Mouse (Mus musculus): Measurements from ENCODE around the gene Med13l. TPM values are rescaled to one million over a fixed set of nuclear protein-coding genes. Genes with fewer than 3 reads are reported as not detected.

Med13l gene
- polyA plus RNA-seq, 1 experiment from 2014 or later = 9.8 TPM

DNA sequence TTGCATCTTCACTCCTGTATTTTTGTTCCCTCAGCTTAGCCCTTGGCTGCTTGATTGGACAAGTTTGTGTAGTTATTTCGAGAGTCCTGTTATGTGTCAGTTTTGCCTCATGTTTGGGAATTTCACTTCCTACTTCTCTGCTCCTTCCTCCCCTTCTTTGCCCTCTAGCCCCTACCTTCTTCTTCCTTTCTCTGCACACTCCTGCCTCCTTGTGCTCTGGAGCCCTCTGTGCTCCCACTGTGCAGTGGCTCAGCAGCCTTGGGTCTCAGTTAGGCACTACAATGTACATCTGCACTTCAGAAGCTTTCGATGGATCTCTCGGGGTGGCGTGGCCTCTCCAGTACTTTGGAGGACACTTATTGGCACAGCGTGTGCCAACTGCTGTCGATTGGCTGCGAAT, 14.5 kb downstream of the Med13l start:
- 67% methylated on average over 7 of the region's 7 CpGs for WGBS
- no peaks in the 10 kb centered on the region for H3K36me3 ChIP-seq (ENCODE audit: control insufficient read depth, insufficient read depth, low read length)
- no peaks in the 10 kb centered on the region for H3K27me3 ChIP-seq (ENCODE audit: control insufficient read depth, insufficient read depth, low read length)
- no peak overlapping the region for H3K4me3 ChIP-seq (ENCODE audit: low read depth, low read length)
- H3K9me3 ChIP-seq (ENCODE audit: control insufficient read depth, low read length) = no peaks in the 10 kb centered on the region
- no peak for ATAC-seq (ENCODE audit: low FRiP score)
- DNase-seq (ENCODE audit: low spot score, missing footprints) = no peak
- H3K4me1 ChIP-seq (ENCODE audit: control insufficient read depth, insufficient read depth, low read length) = peaks cover 13% of the 10 kb centered on the region
- H3K4me2 ChIP-seq = no peak overlapping the region
- no peak overlapping the region for H3K9ac ChIP-seq (ENCODE audit: low read length)
- H3K27ac ChIP-seq (ENCODE audit: low read depth, low read length) = no peak overlapping the region

DNA sequence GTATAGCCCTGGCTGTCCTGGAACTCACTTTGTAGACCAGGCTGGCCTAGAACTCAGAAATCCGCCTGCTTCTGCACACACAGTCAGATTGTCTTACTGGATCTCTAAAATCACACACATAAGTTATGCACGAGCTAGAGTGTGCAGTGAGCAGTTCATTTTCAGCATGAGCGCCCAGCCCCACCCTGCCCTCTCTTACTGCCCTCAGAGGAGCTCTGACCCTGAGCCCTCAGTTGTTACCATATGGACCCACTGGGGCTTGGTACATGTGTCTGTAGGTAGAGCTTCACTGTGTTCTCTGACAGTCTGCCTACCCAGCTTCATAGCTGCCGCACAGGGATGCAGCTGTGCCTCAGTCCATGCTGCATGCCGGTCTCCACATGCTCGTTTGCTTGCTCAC, 15.4 kb downstream of the Med13l start:
- Histone ChIP-seq H3K4me1 (ENCODE audit: control insufficient read depth, insufficient read depth, low read length) (peaks cover 6% of the 10 kb centered on the region), H3K9me3 (ENCODE audit: control insufficient read depth, low read length) (no peaks in the 10 kb centered on the region), H3K27me3 (ENCODE audit: control insufficient read depth, insufficient read depth, low read length) (no peaks in the 10 kb centered on the region), H3K4me3 (ENCODE audit: low read depth, low read length) (no peak overlapping the region), H3K9ac (ENCODE audit: low read length) (0 out of 2 replicates have a peak overlapping the region, but pooled peaks have one; percentile 9), H3K4me2 (no peak overlapping the region), H3K36me3 (ENCODE audit: control insufficient read depth, insufficient read depth, low read length) (no peaks in the 10 kb centered on the region), H3K27ac (ENCODE audit: low read depth, low read length) (no peak overlapping the region)
- no peak for ATAC-seq (ENCODE audit: low FRiP score)
- 65% methylated on average over 6 of the region's 6 CpGs for WGBS
- no peak for DNase-seq (ENCODE audit: low spot score, missing footprints)

DNA sequence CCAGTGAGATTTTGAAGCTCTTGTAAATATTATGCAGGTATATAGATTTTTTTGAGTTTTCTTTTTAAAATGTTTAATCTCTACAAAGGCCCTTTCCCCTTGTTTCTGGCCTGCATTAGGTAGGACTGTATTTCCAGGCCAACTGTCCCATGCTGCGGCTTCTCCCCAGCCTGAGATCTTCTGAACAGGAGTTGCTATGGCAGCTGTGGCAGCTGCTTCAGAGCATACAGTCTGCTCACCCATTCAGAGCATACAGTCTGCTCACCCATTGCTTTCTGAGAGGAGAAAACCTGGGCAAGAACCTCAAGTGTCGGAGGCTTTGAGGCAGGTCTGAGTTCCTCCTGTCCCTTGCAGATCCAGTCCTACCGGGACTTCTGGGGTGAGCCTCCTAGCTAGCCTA, 16.3 kb downstream of the Med13l start:
- Histone ChIP-seq H3K9ac (ENCODE audit: low read length) (no peak overlapping the region), H3K36me3 (ENCODE audit: control insufficient read depth, insufficient read depth, low read length) (no peaks in the 10 kb centered on the region), H3K4me1 (ENCODE audit: control insufficient read depth, insufficient read depth, low read length) (peaks cover 6% of the 10 kb centered on the region), H3K27me3 (ENCODE audit: control insufficient read depth, insufficient read depth, low read length) (no peaks in the 10 kb centered on the region), H3K4me2 (no peak overlapping the region), H3K4me3 (ENCODE audit: low read depth, low read length) (no peak overlapping the region), H3K27ac (ENCODE audit: low read depth, low read length) (peak overlapping the region; percentile 2; the same call in 1 of the 2 replicates), H3K9me3 (ENCODE audit: control insufficient read depth, low read length) (no peaks in the 10 kb centered on the region)
- DNase-seq (ENCODE audit: low spot score, missing footprints) = no peak
- no peak for ATAC-seq (ENCODE audit: low FRiP score)
- WGBS = 69% methylated on average over 3 of the region's 3 CpGs

DNA sequence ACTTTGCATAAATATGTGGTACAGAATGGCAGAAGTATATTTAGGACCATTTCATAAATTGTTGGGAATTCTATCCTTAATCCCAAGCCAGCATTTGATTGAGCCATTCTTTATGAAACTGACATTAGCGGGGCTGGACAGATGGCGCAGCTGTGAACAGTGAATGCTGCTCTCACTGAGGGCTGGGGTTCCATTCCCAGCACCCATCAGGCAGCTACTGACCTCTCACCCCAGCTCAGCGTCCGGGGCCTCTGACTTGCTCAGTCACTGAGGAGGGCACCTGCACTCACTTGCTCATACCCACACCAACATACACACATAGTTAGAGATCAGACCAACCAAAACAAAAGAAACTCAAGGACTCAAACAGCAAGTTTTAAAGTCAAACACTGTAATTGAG, 24.9 kb downstream of the Med13l start:
- H3K36me3 ChIP-seq (ENCODE audit: control insufficient read depth, insufficient read depth, low read length) = no peaks in the 10 kb centered on the region
- DNase-seq (ENCODE audit: low spot score, missing footprints) (no peak), ATAC-seq (ENCODE audit: low FRiP score) (no peak)
- H3K9me3 ChIP-seq (ENCODE audit: control insufficient read depth, low read length) = no peaks in the 10 kb centered on the region
- no peak overlapping the region for H3K4me2 ChIP-seq
- H3K4me1 ChIP-seq (ENCODE audit: control insufficient read depth, insufficient read depth, low read length) = peaks cover 18% of the 10 kb centered on the region
- H3K27ac ChIP-seq (ENCODE audit: low read depth, low read length) = no peak overlapping the region
- no peak overlapping the region for H3K4me3 ChIP-seq (ENCODE audit: low read depth, low read length)
- H3K27me3 ChIP-seq (ENCODE audit: control insufficient read depth, insufficient read depth, low read length) = no peaks in the 10 kb centered on the region
- no peak overlapping the region for H3K9ac ChIP-seq (ENCODE audit: low read length)
- WGBS = 56% methylated on average over 4 of the region's 4 CpGs

DNA sequence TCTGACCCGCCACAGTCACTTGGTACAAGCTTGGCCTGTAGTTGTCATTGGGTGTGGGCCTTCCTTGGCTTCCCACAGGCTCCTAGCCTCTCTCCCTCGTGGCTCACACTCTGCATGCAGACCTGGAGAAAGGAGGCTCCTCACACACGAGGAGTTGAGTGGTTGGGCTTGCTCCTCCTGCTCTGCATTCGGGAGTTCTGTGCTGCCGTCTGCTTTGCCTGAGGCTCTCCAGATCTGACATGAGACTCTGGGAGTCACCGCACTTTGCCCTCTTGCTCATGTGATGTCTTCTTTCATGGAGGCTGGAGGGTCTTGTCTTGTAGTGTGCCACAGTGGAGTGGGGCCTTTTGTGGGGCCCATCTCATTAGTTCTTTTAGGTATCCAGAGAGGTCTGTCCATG, 26.1 kb downstream of the Med13l start:
- Histone ChIP-seq H3K9ac (ENCODE audit: low read length) (no peak overlapping the region), H3K27ac (ENCODE audit: low read depth, low read length) (no peak overlapping the region), H3K4me3 (ENCODE audit: low read depth, low read length) (no peak overlapping the region), H3K4me1 (ENCODE audit: control insufficient read depth, insufficient read depth, low read length) (peaks cover 28% of the 10 kb centered on the region), H3K36me3 (ENCODE audit: control insufficient read depth, insufficient read depth, low read length) (no peaks in the 10 kb centered on the region), H3K4me2 (no peak overlapping the region), H3K9me3 (ENCODE audit: control insufficient read depth, low read length) (no peaks in the 10 kb centered on the region), H3K27me3 (ENCODE audit: control insufficient read depth, insufficient read depth, low read length) (no peaks in the 10 kb centered on the region)
- ATAC-seq (ENCODE audit: low FRiP score) (no peak), DNase-seq (ENCODE audit: low spot score, missing footprints) (no peak)
- WGBS = 57% methylated on average over 6 of the region's 6 CpGs

DNA sequence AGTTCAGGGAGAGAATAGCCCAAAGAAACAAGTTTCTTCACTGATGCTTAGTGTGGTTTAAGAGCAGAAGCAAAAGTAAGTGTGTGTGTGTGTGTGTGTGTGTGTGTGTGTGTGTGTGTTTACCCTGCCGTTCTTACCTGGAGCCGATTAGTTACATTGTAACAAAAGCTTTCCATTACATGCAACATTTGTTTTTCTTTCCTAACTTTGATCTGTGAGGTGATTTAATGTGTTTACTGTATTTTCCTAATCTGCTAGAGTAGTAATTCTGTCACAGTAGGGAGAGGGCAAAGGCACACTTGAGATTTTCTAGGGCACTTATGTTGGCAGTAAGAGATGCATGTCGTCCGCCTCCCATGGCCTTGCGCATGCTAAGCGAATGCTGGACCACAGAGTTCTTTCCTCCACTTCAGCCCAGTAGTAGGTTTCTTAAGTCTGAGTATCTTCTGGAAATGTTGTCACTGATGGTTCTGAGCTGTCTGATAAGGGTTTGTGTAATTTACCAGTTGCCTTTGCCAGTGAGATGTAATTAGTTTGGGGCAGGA, 28.0 kb downstream of the Med13l start:
- no peak overlapping the region for H3K9ac ChIP-seq (ENCODE audit: low read length)
- H3K4me3 ChIP-seq (ENCODE audit: low read depth, low read length) = no peak overlapping the region
- ATAC-seq (ENCODE audit: low FRiP score) (no peak), DNase-seq (ENCODE audit: low spot score, missing footprints) (no peak)
- H3K4me2 ChIP-seq = no peak overlapping the region
- peaks cover 31% of the 10 kb centered on the region for H3K4me1 ChIP-seq (ENCODE audit: control insufficient read depth, insufficient read depth, low read length)
- H3K27me3 ChIP-seq (ENCODE audit: control insufficient read depth, insufficient read depth, low read length) = no peaks in the 10 kb centered on the region
- no peak overlapping the region for H3K27ac ChIP-seq (ENCODE audit: low read depth, low read length)
- H3K36me3 ChIP-seq (ENCODE audit: control insufficient read depth, insufficient read depth, low read length) = no peaks in the 10 kb centered on the region
- H3K9me3 ChIP-seq (ENCODE audit: control insufficient read depth, low read length) = no peaks in the 10 kb centered on the region
- WGBS = 90% methylated on average over 6 of the region's 6 CpGs

DNA sequence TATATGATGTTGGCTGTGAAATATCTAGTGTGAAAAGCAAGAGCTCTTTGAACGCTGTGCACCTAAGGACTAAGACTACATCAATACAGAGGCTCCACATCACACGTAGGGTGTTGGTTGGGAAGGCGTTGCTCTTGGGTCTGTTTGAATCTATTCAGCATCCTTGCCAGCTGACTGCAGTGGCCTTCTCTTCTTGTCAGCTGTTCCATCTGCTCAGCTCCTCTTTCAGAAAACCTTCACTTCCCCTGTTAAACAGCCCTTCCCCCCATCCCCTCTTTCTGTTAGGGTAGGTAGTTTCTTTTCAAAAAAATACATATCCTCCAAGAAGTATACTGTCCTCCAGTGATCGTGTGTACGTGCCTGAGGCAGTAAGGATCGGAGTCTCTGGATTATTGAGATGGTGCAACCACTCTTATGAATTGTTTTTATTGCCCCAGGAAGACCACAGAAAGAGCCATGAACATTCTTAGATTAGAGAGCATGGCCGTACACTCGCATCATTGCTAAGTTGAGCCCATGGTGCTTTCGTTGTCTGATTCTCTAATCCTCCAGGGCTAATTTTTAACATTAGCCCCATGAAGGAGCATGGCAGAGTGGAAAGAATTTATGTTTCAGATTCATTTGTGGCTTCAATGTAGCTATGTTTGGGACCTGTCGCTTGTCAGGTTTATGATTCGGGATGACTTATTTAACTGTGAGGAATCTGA, 28.9 kb downstream of the Med13l start:
- Histone ChIP-seq H3K9ac (ENCODE audit: low read length) (no peak overlapping the region), H3K27ac (ENCODE audit: low read depth, low read length) (no peak overlapping the region), H3K36me3 (ENCODE audit: control insufficient read depth, insufficient read depth, low read length) (no peaks in the 10 kb centered on the region), H3K27me3 (ENCODE audit: control insufficient read depth, insufficient read depth, low read length) (no peaks in the 10 kb centered on the region), H3K4me1 (ENCODE audit: control insufficient read depth, insufficient read depth, low read length) (peaks cover 31% of the 10 kb centered on the region), H3K4me3 (ENCODE audit: low read depth, low read length) (no peak overlapping the region), H3K4me2 (no peak overlapping the region), H3K9me3 (ENCODE audit: control insufficient read depth, low read length) (no peaks in the 10 kb centered on the region)
- no peak for ATAC-seq (ENCODE audit: low FRiP score)
- no peak for DNase-seq (ENCODE audit: low spot score, missing footprints)
- WGBS = 85% methylated on average over 11 of the region's 11 CpGs

DNA sequence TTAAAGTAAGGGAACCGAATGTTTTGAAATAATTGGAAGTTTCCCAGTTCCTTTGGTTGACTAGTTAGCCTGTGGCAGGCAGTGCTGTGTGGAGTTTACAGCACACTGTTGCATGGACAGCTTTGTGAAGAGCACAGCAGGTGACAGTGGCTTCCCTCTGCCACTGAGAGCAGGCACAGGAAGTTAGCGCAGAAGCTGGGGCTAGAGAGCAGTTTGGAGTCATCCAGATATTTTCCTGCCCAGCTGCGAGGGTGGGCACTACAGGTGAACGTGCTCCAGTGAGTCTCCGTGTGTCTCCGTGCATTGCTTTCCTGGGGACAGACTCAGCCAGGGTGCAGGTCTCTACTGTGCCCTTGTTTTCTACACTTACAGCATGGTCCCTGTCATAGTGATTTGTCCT, 30.4 kb downstream of the Med13l start:
- no peak for ATAC-seq (ENCODE audit: low FRiP score)
- no peak overlapping the region for H3K4me2 ChIP-seq
- no peaks in the 10 kb centered on the region for H3K27me3 ChIP-seq (ENCODE audit: control insufficient read depth, insufficient read depth, low read length)
- WGBS = 35% methylated on average over 6 of the region's 6 CpGs
- peaks cover 27% of the 10 kb centered on the region for H3K4me1 ChIP-seq (ENCODE audit: control insufficient read depth, insufficient read depth, low read length)
- no peaks in the 10 kb centered on the region for H3K9me3 ChIP-seq (ENCODE audit: control insufficient read depth, low read length)
- DNase-seq (ENCODE audit: low spot score, missing footprints) = no peak
- H3K27ac ChIP-seq (ENCODE audit: low read depth, low read length) = no peak overlapping the region
- H3K36me3 ChIP-seq (ENCODE audit: control insufficient read depth, insufficient read depth, low read length) = no peaks in the 10 kb centered on the region
- no peak overlapping the region for H3K4me3 ChIP-seq (ENCODE audit: low read depth, low read length)
- H3K9ac ChIP-seq (ENCODE audit: low read length) = no peak overlapping the region

DNA sequence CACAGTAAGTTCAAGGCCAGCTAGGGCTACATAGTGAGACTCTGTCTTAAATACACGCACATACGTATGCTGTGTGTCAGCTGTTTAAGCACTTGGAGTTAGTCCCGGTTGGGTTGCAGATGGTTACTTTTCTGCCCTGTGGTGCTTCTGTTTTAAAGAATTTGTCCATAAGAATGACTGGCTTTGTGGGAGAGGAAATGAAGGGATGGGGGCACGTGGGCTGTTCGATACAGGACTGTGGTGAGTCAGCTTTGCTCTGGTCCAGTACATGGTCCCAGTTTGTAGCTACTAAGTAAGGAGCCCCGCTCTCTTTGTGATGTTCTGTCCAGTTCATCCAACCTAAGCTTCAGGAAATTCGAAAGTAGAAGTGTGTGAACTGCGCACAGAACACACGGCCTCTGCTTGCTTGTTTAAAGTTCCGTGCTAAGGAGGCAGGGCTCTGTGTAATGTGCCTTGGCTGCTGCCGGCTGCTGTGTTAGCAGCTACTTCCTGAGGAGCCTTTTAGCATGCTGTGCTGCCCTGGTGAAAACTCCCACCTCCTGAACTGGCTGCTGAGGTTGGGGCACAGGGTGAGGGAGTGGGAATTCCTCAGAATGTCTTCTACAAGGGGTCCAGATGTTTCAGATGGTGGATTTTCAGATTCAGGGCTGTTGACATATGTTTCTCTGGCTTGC, 31.5 kb downstream of the Med13l start:
- no peak overlapping the region for H3K4me3 ChIP-seq (ENCODE audit: low read depth, low read length)
- no peaks in the 10 kb centered on the region for H3K36me3 ChIP-seq (ENCODE audit: control insufficient read depth, insufficient read depth, low read length)
- peaks cover 24% of the 10 kb centered on the region for H3K4me1 ChIP-seq (ENCODE audit: control insufficient read depth, insufficient read depth, low read length)
- no peak for ATAC-seq (ENCODE audit: low FRiP score)
- no peak overlapping the region for H3K27ac ChIP-seq (ENCODE audit: low read depth, low read length)
- DNase-seq (ENCODE audit: low spot score, missing footprints) = no peak
- 51% methylated on average over 11 of the region's 11 CpGs for WGBS
- no peak overlapping the region; the same call in 1 of the 2 replicates for H3K9ac ChIP-seq (ENCODE audit: low read length)
- H3K4me2 ChIP-seq = no peak overlapping the region
- H3K27me3 ChIP-seq (ENCODE audit: control insufficient read depth, insufficient read depth, low read length) = no peaks in the 10 kb centered on the region
- no peaks in the 10 kb centered on the region for H3K9me3 ChIP-seq (ENCODE audit: control insufficient read depth, low read length)

All from midbrain, embryonic 11.5 days (tissue).